Mouse (Mus musculus): ENCODE data around the gene St3gal4. TPM values are rescaled to one million over a fixed set of nuclear protein-coding genes. Genes with fewer than 3 reads are reported as not detected.

St3gal4 gene
- total and polyA plus RNA-seq, 3 experiments: 6.2 to 9.3 (median 8.8) TPM

DNA sequence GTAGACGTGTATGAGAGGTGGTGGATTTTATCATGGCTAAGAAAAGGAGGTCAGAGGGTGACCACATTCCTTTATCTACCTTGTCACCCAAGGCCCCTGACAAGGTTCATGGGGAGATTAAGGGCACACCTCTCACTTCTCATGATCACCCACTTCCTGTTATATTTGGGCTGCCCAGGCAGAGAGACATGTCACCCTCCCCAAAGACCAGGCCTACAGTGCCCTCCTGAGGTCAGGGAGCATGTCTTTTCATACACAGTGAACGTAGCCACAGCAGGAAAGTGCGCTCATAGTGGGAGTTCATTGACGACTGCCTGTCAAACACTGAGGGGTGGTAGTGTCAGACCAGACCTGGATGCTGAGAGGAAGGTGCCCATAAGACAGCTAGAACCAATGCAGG, 102.3 kb downstream of the St3gal4 start:
- Histone ChIP-seq H3K36me3 (replicated peaks in 1 of 2; ENCODE audit: control insufficient read depth in 1 of 2, insufficient read depth in 1 of 2, low read length in 1 of 2) (no peaks in the 10 kb centered on the region), H3K27ac (ENCODE audit: insufficient read depth, low read depth) (no peak overlapping the region), H3K4me3 (replicated peaks in 1 of 3; ENCODE audit: low read depth in 2 of 3, low read length in 2 of 3, poor library complexity in 1 of 3) (no peak overlapping the region), H3K9me3 (replicated peaks; ENCODE audit: low read length) (peaks cover 4% of the 10 kb centered on the region), H3K9ac (ENCODE audit: insufficient read depth, low read depth) (no peak overlapping the region), H3K4me1 (ENCODE audit: control insufficient read depth in 1 of 2, insufficient read depth in 2 of 2) (peaks cover 0 to 3% of the 10 kb centered on the region in 2 experiments; a peak in 1 of 4 replicates), H3K79me2 (replicated peaks; ENCODE audit: control insufficient read depth, extremely low read depth, insufficient read depth, poor library complexity, severe bottlenecking) (no peaks in the 10 kb centered on the region), H3K27me3 (replicated peaks) (peaks cover 13% of the 10 kb centered on the region), H3K4me2 (ENCODE audit: insufficient read depth, low read depth, poor library complexity, severe bottlenecking) (no peak overlapping the region)
- in situ Hi-C loops (cut with MboI; ENCODE audit: low pct_ligation_motif_present, low pct_unique_long_range_greater_than_20kb, low sequenced_read_pairs): loop anchor here (25.0 kb wide), 1 partner anchor 529 kb away; the partner anchor contains the start of gene Kirrel3
- dilution Hi-C loops (cut with MboI; ENCODE audit: extremely low pct_ligation_motif_present, extremely low pct_unique_long_range_greater_than_20kb, low sequenced_read_pairs): no loop called here
- DNase-seq (ENCODE audit: extremely low read depth): peak; percentile 55
- TF ChIP-seq IRF4 (IDR thresholded peaks at IDR 0.05; ENCODE audit: low read depth, low read length) (no peak), RAD21 (IDR thresholded peaks at IDR 0.05; ENCODE audit: low read depth, low read length) (peak; percentile 79), SMC3 (IDR thresholded peaks at IDR 0.05; ENCODE audit: low read depth, low read length) (peak; percentile 59), ZC3H11A (IDR thresholded peaks at IDR 0.05; ENCODE audit: low read depth, low read length) (0 out of 2 replicates have a peak, but pooled peaks have one; percentile 13), USF1 (IDR thresholded peaks at IDR 0.05; ENCODE audit: low read depth, low read length) (no peak), CHD1 (IDR thresholded peaks at IDR 0.05; ENCODE audit: low read depth, low read length) (no peak), CTCF (conservative IDR thresholded peaks at IDR 0.05 in 1 of 2, IDR thresholded peaks at IDR 0.05 in 1 of 2; ENCODE audit: low read depth in 2 of 2, low read length in 2 of 2) (peak in 1 of 2 experiments; percentile 73; a peak in 2 of 4 replicates), GABPA (IDR thresholded peaks at IDR 0.05; ENCODE audit: insufficient replicate concordance, low read depth, low read length) (no peak), ZMIZ1 (IDR thresholded peaks at IDR 0.05; ENCODE audit: low read depth, low read length) (no peak), ELF1 (IDR thresholded peaks at IDR 0.05; ENCODE audit: low read depth, low read length) (peak; percentile 68), MXI1 (IDR thresholded peaks at IDR 0.05; ENCODE audit: low read depth, low read length) (no peak), MAFK (IDR thresholded peaks at IDR 0.05; ENCODE audit: insufficient replicate concordance, low read length) (no peak)

GRCm38 (mm10) chr9:35007697-35008341, 111.2 kb downstream of the St3gal4 start:
- Histone ChIP-seq H3K4me1 (ENCODE audit: control insufficient read depth in 1 of 2, insufficient read depth in 2 of 2) (no peaks in the 10 kb centered on the region), H3K27me3 (replicated peaks) (peaks cover 52% of the 10 kb centered on the region), H3K27ac (ENCODE audit: insufficient read depth, low read depth) (no peak overlapping the region), H3K36me3 (replicated peaks in 1 of 2; ENCODE audit: control insufficient read depth in 1 of 2, insufficient read depth in 1 of 2, low read length in 1 of 2) (no peaks in the 10 kb centered on the region), H3K9ac (ENCODE audit: insufficient read depth, low read depth) (no peak overlapping the region), H3K4me3 (replicated peaks in 1 of 3; ENCODE audit: low read depth in 2 of 3, low read length in 2 of 3, poor library complexity in 1 of 3) (no peak overlapping the region), H3K79me2 (replicated peaks; ENCODE audit: control insufficient read depth, extremely low read depth, insufficient read depth, poor library complexity, severe bottlenecking) (no peaks in the 10 kb centered on the region), H3K4me2 (ENCODE audit: insufficient read depth, low read depth, poor library complexity, severe bottlenecking) (no peak overlapping the region), H3K9me3 (replicated peaks; ENCODE audit: low read length) (no peaks in the 10 kb centered on the region)
- TF ChIP-seq RCOR1 (conservative IDR thresholded peaks at IDR 0.05; ENCODE audit: low read depth, low read length): no peak
- no peak for DNase-seq (ENCODE audit: extremely low read depth)
- in situ Hi-C loops (cut with MboI; ENCODE audit: low pct_ligation_motif_present, low pct_unique_long_range_greater_than_20kb, low sequenced_read_pairs) (loop anchor here (25.0 kb wide), 1 partner anchor 521 kb away; the partner anchor contains the start of gene Kirrel3), dilution Hi-C loops (cut with MboI; ENCODE audit: extremely low pct_ligation_motif_present, extremely low pct_unique_long_range_greater_than_20kb, low sequenced_read_pairs) (no loop called here)
